Mouse (Mus musculus): ENCODE measurements around the gene Pik3c2b. TPM values are rescaled to one million over a fixed set of nuclear protein-coding genes. Genes with fewer than 3 reads are reported as not detected.

The Pik3c2b gene
- polyA plus RNA-seq, 1 experiment: 38.2 TPM

- TF ChIP-seq POLR2A (IDR thresholded peaks at IDR 0.05; ENCODE audit: insufficient read depth, low read depth, low read length): no peak
- TF ChIP-seq CTCF (IDR thresholded peaks at IDR 0.05; ENCODE audit: insufficient read depth, low read depth, low read length): no peak
- under 1% methylated on average over 40 of the region's 40 CpGs for WGBS
- Histone ChIP-seq H3K4me3 (ENCODE audit: insufficient read depth, low read depth, low read length) (peak overlapping the region; percentile 91), H3K4me1 (ENCODE audit: control insufficient read depth, insufficient read depth, low read length) (peaks cover 8% of the 10 kb centered on the region), H3K27ac (ENCODE audit: insufficient read depth, low read depth, low read length) (peak overlapping the region; percentile 85)
Measured at GRCm38 (mm10) chr1:133046441-133046931, 1.0 kb downstream of the Pik3c2b start.

- Histone ChIP-seq H3K4me1 (ENCODE audit: control insufficient read depth, insufficient read depth, low read length) (peaks cover 11% of the 10 kb centered on the region), H3K4me3 (ENCODE audit: insufficient read depth, low read depth, low read length) (peak overlapping the region; percentile 91), H3K27ac (ENCODE audit: insufficient read depth, low read depth, low read length) (peak overlapping the region; percentile 31; the same call in 1 of the 2 replicates)
- TF ChIP-seq CTCF (IDR thresholded peaks at IDR 0.05; ENCODE audit: insufficient read depth, low read depth, low read length) (no peak), POLR2A (IDR thresholded peaks at IDR 0.05; ENCODE audit: insufficient read depth, low read depth, low read length) (no peak)
- 46% methylated on average over 8 of the region's 8 CpGs for WGBS
Measured at GRCm38 (mm10) chr1:133047575-133047974, 2.1 kb downstream of the Pik3c2b start.

GRCm38 (mm10) chr1:133048690-133049089 is 3.2 kb downstream of the Pik3c2b start:
- Histone ChIP-seq H3K4me1 (ENCODE audit: control insufficient read depth, insufficient read depth, low read length) (peaks cover 12% of the 10 kb centered on the region), H3K27ac (ENCODE audit: insufficient read depth, low read depth, low read length) (no peak overlapping the region), H3K4me3 (ENCODE audit: insufficient read depth, low read depth, low read length) (no peak overlapping the region)
- 49% methylated on average over 2 of the region's 2 CpGs for WGBS
- no peak for TF ChIP-seq POLR2A (IDR thresholded peaks at IDR 0.05; ENCODE audit: insufficient read depth, low read depth, low read length)
- no peak for TF ChIP-seq CTCF (IDR thresholded peaks at IDR 0.05; ENCODE audit: insufficient read depth, low read depth, low read length)

- WGBS: 67% methylated on average over 11 of the region's 11 CpGs
- Histone ChIP-seq H3K27ac (ENCODE audit: insufficient read depth, low read depth, low read length) (no peak overlapping the region), H3K4me3 (ENCODE audit: insufficient read depth, low read depth, low read length) (no peak overlapping the region), H3K4me1 (ENCODE audit: control insufficient read depth, insufficient read depth, low read length) (peaks cover 14% of the 10 kb centered on the region)
- TF ChIP-seq POLR2A (IDR thresholded peaks at IDR 0.05; ENCODE audit: insufficient read depth, low read depth, low read length) (no peak), CTCF (IDR thresholded peaks at IDR 0.05; ENCODE audit: insufficient read depth, low read depth, low read length) (no peak)
Measured at GRCm38 (mm10) chr1:133050001-133050431, 4.5 kb downstream of the Pik3c2b start.

- Histone ChIP-seq H3K27ac (ENCODE audit: insufficient read depth, low read depth, low read length) (no peak overlapping the region), H3K4me1 (ENCODE audit: control insufficient read depth, insufficient read depth, low read length) (peaks cover 14% of the 10 kb centered on the region), H3K4me3 (ENCODE audit: insufficient read depth, low read depth, low read length) (no peak overlapping the region)
- no peak for TF ChIP-seq POLR2A (IDR thresholded peaks at IDR 0.05; ENCODE audit: insufficient read depth, low read depth, low read length)
- TF ChIP-seq CTCF (IDR thresholded peaks at IDR 0.05; ENCODE audit: insufficient read depth, low read depth, low read length): no peak
- 97% methylated on average over 2 of the region's 2 CpGs for WGBS
Measured at GRCm38 (mm10) chr1:133051829-133052228, 6.4 kb downstream of the Pik3c2b start.

GRCm38 (mm10) chr1:133053034-133053433 is 7.6 kb downstream of the Pik3c2b start:
- TF ChIP-seq CTCF (IDR thresholded peaks at IDR 0.05; ENCODE audit: insufficient read depth, low read depth, low read length) (no peak), POLR2A (IDR thresholded peaks at IDR 0.05; ENCODE audit: insufficient read depth, low read depth, low read length) (no peak)
- H3K4me3 ChIP-seq (ENCODE audit: insufficient read depth, low read depth, low read length): no peak overlapping the region
- peaks cover 16% of the 10 kb centered on the region for H3K4me1 ChIP-seq (ENCODE audit: control insufficient read depth, insufficient read depth, low read length)
- H3K27ac ChIP-seq (ENCODE audit: insufficient read depth, low read depth, low read length): no peak overlapping the region
- 84% methylated on average over 5 of the region's 5 CpGs for WGBS

GRCm38 (mm10) chr1:133054326-133054725 is 8.9 kb downstream of the Pik3c2b start:
- TF ChIP-seq POLR2A (IDR thresholded peaks at IDR 0.05; ENCODE audit: insufficient read depth, low read depth, low read length) (no peak), CTCF (IDR thresholded peaks at IDR 0.05; ENCODE audit: insufficient read depth, low read depth, low read length) (no peak)
- 89% methylated on average over 8 of the region's 8 CpGs for WGBS
- Histone ChIP-seq H3K4me3 (ENCODE audit: insufficient read depth, low read depth, low read length) (no peak overlapping the region), H3K27ac (ENCODE audit: insufficient read depth, low read depth, low read length) (no peak overlapping the region), H3K4me1 (ENCODE audit: control insufficient read depth, insufficient read depth, low read length) (peaks cover 16% of the 10 kb centered on the region)

- no peak overlapping the region for H3K4me3 ChIP-seq (ENCODE audit: insufficient read depth, low read depth, low read length)
- peaks cover 13% of the 10 kb centered on the region for H3K4me1 ChIP-seq (ENCODE audit: control insufficient read depth, insufficient read depth, low read length)
- no peak for TF ChIP-seq POLR2A (IDR thresholded peaks at IDR 0.05; ENCODE audit: insufficient read depth, low read depth, low read length)
- TF ChIP-seq CTCF (IDR thresholded peaks at IDR 0.05; ENCODE audit: insufficient read depth, low read depth, low read length): no peak
- peak overlapping the region; percentile 23; the same call in 1 of the 2 replicates for H3K27ac ChIP-seq (ENCODE audit: insufficient read depth, low read depth, low read length)
- 31% methylated on average over 7 of the region's 7 CpGs for WGBS
Measured at GRCm38 (mm10) chr1:133057345-133058034, 12.0 kb downstream of the Pik3c2b start.

- Histone ChIP-seq H3K4me1 (ENCODE audit: control insufficient read depth, insufficient read depth, low read length) (peaks cover 16% of the 10 kb centered on the region), H3K4me3 (ENCODE audit: insufficient read depth, low read depth, low read length) (no peak overlapping the region), H3K27ac (ENCODE audit: insufficient read depth, low read depth, low read length) (no peak overlapping the region)
- TF ChIP-seq CTCF (IDR thresholded peaks at IDR 0.05; ENCODE audit: insufficient read depth, low read depth, low read length): no peak
- TF ChIP-seq POLR2A (IDR thresholded peaks at IDR 0.05; ENCODE audit: insufficient read depth, low read depth, low read length): no peak
- 80% methylated on average over 2 of the region's 2 CpGs for WGBS
Measured at GRCm38 (mm10) chr1:133059592-133059991, 14.1 kb downstream of the Pik3c2b start.

Measured in olfactory bulb, adult 2 months (tissue).